Mouse (Mus musculus) right cerebral cortex, postnatal 4 days (tissue): ENCODE measurements around the gene Bcl2l1.

Experiments used
- DNase-seq: peaks from one replicate; pipeline ENCODE4 v3.0.0-alpha.2; 2022

Bcl2l1 gene

DNA sequence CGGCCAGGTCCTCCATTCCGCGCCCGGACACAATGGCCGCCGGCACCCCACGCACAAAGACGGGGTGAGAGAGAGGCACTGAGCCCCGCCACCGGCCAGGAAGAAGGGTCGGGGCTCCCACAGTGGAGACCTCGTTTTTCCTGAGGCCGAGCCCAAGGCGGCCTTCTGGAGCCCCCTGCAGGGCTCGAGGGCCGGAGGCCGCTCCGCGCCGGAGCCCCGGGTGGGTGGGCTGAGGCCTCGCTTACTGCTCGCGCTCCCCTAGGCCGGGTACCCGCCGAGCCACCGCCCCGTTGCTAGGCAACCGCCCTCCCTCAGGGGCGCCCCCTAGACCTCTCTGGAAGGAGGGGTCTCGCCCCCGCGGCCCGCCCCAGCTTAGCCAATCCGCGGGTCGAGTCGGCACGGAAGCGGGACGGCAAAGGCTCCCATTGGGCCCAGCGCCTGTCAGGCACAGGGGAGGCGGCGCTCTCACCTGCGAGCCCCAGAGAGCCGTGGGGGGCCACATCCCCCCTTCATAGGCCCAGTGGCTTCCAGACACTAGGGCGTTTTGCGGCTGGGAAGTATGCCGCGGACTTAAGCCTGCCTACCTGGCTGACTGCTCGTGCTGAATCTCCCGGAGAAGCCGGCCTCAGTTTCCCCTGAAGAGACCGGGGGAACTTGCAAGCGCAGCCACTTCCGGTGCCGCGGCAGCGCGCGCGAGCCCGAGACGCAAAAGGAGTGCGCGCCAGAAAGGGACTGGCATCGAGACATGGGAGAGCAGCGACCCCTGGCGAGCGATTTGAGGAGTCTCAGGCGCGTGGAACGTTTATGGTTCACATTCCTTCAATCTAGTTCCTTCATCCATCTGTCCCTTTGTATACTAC is at the start of gene Bcl2l1:
Gene Bcl2l1 (minus strand): TSS at position 710 of the 860 bp plus-strand sequence.
- DNase-seq, result peak; percentile 98

GRCm38 (mm10) chr2:152880898-152881297 is 49.4 kb upstream of the Bcl2l1 start:
- no peak for DNase-seq

DNA sequence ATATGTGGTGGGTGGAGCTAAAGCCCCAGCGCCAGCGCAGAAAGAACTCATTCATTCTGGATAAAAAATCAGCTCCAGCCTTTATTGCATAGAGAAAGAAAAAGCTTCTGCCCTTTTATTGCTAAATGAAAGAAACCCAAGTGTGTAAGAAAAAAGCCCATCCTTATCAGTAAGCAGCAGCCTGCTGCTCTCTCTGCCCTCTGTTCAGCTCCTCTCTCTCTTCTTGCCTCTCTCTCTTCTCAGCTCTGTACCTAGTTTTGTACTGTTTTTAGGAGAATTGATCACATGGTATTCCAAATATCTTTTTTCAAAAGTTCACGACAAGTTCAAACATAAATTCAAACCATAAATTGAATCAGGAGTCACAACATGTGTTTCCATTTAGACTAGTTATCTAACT is 46.7 kb upstream of the Bcl2l1 start:
- no peak for DNase-seq

DNA sequence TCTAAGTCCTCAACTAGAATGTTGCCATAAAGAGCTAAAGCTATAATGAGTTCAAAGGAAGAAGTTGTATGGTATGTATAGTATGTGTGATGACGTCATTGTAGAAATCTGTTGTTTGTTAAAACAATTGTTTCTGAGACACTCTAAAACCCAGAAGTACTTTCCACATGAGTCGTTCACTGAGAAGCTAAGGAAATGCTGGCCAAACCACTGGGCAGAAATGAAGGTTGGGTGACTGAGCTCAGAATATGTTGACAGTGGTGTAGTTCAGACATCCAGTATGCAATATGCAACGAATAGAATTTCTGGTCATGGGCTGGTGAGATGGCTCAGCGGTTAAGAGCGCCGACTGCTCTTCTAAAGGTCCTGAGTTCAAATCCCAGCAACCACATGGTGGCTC is 31.8 kb upstream of the Bcl2l1 start:
- DNase-seq, result no peak

DNA sequence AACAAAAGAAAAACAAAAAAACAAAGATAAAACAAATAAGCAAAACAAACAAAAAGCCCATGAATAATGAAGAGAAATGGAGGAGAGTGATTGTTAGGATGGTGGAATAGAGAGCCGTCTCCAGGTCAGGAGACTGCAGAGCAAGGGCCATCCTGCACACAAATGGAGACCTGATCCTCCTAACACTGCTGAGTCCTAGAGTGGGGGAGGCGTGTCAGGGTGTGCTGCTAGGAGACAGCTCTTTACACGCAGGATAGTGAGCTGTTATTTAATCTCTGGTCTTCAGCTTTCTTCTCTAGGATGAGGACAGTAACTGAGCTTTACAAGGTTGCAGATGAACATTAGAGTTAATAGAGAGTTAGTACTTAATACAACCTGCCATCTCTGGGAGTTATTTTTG is 31.1 kb upstream of the Bcl2l1 start:
- no peak for DNase-seq

DNA sequence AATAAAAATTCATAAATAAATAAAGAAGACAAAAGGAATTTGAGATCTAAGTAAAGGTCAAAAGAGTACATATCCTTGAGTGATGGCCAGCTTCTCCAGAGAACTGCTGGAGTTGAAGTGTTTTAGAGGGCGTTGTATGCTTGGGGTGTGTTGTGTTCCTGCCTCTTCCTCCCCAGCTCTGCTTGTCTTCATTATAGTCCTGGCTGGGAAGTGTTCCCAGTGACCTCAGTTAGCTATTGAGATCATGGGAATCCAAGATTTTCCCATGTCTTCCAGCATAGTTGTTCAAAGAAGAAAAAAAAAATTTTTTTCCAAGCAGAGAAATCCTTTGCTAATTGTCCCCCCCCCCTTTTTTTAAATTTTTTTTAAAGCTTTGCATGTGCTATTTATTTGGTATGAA is 30.4 kb upstream of the Bcl2l1 start:
- no peak for DNase-seq

GRCm38 (mm10) chr2:152859501-152859900 is 28.0 kb upstream of the Bcl2l1 start:
- no peak for DNase-seq

DNA sequence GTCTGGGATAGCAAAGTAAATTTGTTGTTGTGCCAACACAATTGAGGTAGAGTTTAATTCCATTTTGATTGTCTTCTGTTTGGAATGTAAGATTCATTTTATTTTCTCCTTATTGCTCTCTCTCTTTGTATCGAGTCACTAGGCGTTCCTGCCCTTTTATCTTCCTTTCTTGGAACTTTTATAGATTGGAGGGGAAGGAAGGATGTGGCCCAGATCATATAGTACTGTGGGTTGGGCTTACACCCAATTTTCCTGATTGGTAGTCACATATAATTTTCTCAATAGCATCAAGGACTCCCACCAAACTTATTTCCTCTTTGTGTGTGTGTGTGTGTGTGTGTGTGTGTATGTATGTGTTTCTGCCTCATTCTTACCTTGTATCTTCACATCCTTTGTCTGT is 16.9 kb upstream of the Bcl2l1 start:
- DNase-seq, result no peak

DNA sequence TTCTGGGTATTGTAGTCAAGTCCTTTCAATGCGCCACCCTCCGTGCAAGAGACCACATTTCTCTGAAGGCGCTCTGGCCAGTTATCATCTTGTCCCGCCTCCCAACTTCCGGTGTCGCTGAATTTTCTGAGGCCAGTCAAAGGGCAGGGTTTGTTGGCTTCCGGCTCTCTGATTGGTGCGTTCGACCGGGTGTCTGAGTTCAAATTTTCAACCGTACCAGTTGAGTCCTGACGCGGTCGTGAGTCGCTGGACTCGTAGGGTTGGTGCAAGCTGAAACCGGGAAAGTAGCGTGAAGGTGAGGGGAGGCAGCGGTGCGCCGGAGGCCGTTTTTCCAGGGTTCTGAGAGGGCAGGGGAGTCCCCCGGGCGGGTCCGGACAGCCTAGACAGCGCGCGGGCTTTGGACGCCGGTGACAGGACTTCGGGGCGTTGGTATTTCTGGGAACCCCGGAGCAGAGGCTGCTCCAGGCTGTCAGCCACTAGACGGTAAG is 16.3 kb upstream of the Bcl2l1 start, which contains the start of gene Tpx2:
Gene Tpx2 (plus strand): TSS at position 150 of the 488 bp plus-strand sequence.
- peak; percentile 95 for DNase-seq

DNA sequence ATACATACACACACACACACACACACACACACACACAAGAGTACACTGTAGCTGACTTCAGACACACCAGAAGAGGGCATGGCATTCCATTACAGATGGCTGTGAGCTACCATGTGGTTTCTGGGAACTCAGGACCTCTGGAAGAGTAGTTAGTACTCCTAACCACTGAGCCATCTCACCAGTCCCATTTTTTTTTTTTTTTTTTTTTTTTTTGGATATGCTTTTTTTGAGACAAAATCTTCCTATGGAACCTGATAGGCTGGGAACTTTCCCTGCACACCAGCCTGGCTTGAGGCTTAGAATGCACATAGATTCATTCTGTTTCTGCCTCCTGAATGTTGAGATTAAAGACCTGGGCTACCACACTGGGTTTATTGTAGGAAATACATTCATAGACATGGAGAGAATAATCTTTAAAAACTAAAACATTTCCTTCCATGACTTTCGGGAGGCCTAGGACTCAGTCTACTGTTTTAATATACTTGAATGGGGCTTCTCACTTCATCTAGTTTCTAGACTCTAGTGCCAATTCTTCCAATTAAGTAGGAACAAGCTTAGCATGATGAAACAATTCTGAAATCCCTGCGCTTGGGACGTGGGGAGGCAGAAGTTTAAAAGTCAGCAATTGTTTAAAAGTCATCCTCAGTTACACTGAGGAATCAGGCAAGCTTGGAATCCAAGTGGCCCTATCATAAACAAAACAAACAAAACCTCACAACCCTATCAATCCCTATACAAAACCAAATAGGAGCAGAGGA is 15.7 kb upstream of the Bcl2l1 start:
- DNase-seq, result no peak

DNA sequence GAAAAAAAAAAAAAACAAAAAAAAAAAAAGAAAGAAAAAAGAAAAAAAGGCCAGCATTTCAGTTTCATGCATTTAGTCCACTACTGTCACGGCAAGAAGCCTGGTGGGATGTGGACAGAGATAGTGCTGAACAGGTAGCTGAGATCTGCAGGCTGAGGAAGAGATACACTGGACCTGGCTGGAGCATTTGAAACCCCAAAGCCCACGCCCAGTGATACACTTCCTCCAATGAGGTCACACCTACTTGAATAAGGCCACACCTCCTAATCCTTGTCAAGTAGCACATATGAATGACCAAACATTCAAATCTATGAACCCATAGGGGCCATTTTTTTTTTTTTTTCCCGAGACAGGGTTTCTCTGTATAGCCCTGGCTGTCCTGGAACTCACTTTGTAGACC is 11.2 kb upstream of the Bcl2l1 start:
- DNase-seq, result no peak

DNA sequence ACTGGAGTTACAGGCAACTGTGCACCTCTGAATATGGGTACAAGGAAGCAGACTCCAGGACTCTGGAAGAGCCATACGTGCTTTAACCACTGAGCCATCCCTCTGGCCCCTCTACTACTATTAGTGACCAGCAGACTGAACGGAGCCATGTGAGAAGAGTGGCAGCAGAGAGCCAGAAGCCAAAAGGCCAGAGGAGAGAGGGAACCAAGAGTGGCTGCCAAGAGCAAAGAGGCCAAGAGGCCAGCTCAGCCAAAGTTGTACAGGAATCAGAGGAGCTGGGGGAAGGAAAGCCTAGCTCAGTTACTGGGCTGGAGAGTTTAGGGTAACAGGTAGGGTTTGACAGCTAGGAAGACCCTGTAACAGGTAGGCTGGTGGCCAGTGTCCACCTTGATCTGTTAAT is 7.7 kb upstream of the Bcl2l1 start:
- DNase-seq, result no peak

DNA sequence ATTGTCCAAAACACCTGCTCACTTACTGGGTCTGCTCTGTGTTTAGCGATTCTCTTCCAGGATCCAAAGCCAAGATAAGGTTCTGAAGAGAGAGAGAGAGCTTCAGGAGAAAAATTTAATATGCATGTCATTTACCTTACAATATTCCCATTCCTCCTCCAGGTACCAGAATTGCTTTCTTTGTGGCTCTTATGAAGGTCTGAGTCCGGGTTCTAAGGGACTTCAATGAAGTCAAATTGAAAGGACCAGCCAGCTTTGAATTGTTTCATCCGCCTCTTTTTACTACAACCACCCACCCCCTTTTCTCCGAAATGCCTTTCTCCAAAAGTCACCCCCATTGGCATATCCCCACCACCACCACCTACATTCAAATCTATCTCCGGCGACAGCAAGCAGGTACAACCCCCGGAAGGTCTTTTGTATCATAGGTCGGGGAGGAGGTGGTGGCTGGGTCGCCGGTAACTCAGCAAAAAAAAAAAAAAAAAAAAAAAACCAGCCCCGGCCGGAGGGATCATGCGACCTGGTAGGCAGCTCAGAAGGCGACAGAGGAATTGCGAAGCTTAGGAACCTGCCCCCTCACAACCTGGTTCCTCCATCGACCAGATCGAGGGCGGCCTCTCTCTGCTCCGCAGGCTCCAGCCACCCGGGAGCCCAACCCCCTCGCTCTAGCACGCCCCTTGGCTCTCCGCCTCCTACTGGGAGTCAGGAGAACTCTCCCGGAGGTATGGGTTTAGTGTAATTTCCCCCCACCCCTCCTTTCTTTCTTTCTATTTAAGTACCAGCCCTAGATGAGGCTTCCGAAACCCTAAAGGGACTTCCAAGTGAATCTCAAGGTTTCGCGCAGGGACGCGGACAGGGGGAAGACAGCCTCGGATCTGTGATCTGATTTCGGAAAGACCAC is 1.3 kb downstream of the Bcl2l1 start:
- peak; percentile 86 for DNase-seq

- peak; percentile 36 for DNase-seq
These were observed 2.1 kb downstream of the Bcl2l1 start for GRCm38 (mm10) chr2:152829367-152829881.

- no peak for DNase-seq
These were observed 3.0 kb downstream of the Bcl2l1 start for GRCm38 (mm10) chr2:152828532-152828931.

DNA sequence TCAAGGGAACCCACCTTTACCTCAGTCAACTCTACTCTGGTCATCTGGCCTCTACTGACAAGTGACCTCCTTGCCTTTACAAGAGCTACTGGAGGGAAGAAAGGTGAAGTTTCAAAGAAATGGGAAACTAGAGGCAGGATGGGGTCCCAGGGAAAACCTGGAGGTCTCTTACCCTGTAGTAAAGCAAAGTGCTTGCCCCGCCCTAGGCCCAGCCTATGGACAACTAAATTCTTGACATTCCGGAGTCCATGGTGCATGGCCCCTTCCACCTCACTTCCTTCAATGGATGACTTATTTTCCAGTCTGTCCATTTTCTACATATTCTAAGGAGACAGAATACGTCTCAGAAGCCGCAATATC is 3.5 kb downstream of the Bcl2l1 start:
- no peak for DNase-seq

GRCm38 (mm10) chr2:152827321-152828010 is 4.1 kb downstream of the Bcl2l1 start:
- no peak for DNase-seq

DNA sequence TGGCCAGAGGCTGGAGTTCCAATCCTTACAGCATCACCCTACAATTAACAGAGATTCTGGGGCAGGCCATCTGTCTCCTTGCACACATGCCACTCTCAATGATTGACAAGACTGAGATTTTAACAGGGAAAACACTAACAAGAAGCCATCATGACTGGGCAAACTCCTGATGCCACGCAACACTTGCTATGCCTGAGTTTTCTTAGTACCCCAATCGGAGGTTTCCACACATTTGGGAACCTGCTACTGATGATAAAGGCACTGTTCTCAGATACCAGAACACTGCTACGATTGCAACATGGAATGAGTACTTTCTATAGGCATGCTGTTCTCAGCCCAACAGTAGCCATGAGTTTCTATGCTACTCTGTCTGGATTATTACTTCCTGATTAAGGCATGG is 5.0 kb downstream of the Bcl2l1 start:
- DNase-seq, result no peak

GRCm38 (mm10) chr2:152825713-152826112 is 5.8 kb downstream of the Bcl2l1 start:
- DNase-seq, result no peak

- DNase-seq, result no peak
These were observed 6.3 kb downstream of the Bcl2l1 start for GRCm38 (mm10) chr2:152825168-152825697.

DNA sequence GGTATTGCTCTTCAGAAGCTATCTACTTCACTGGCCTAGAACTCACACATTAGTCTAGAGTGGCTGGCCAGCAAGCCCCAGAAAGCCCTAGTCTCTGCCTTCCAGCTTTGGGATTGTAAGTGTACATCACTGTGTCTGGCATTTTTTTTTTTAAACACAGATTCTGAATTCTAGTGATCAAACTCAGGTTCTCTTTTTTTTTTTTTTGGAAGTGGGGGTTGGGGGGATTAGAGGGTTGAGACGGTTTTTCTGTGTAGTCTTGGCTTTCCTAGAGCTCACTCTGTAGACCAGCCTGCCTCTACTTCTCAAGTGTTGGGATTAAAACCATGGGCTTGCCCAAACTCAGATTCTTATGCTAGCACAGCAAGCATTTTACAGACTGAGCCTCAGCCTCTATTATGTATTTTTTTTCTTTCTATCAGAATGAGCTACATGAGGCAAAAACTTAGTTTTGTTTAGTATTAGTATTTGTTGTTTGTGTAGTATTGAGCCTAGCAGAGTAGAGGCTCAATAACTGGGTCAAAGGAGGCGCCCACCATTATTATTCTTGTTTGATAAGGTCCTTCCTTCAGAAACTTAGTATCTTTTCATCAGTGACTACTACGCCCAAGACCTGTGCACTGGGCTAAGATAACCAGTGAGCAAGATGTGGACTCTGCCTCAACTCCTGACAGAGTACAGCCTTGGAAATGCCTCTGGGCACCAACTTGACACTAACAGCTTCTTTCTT is 6.9 kb downstream of the Bcl2l1 start:
- no peak for DNase-seq
